Mouse (Mus musculus): ENCODE measurements at regions not wholly inside any gene's neighbourhood (a gene's known extent, or its start where the extent isn't known, plus 50 kb on each side); places are given as distances from the start of the nearest gene placed in this dataset.

GRCm38 (mm10) chr1:73374531-73375375 lies 359.0 kb upstream of the Tnp1 start:
- no peak for TF ChIP-seq CTCF (conservative IDR thresholded peaks at IDR 0.05; ENCODE audit: insufficient read depth, insufficient read length, low read depth, low read length)
- no peak for TF ChIP-seq POLR2A (IDR thresholded peaks at IDR 0.05; ENCODE audit: low read depth, low read length)
